18 mouse cellular contexts compared by ENCODE assay signal in genomic region chr9:121740490-121740889, GRCm38 (mm10). TPM values are rescaled to one million over a fixed set of nuclear protein-coding genes. Genes with fewer than 3 reads are reported as not detected.
"Had no signal": no experiment of that assay in that cellular context is flagged by ENCODE, and none has a peak within 500 bp of the region (broad histone marks: within the 10 kb centered on the region; RNA-seq: fewer than 3 reads in every experiment).

No protein-coding gene starts in this region.

- H3K27me3 ChIP-seq: neural tube, embryonic 15.5 days; stomach, embryonic 15.5 days had no signal

- H3K9me3 ChIP-seq: neural tube, embryonic 15.5 days; stomach, embryonic 15.5 days had no signal

- DNase-seq: retina, postnatal 1 day; right cerebral cortex, adult 18-20 months; right cerebral cortex, postnatal 14 days; right cerebral cortex, postnatal 25 days; right cerebral cortex, postnatal 4 days; spleen, adult 18-20 months; thymus, adult 18-20 months; thymus, adult 2 months; thymus, postnatal 14 days; thymus, postnatal 25 days; thymus, postnatal 36 days; thymus, postnatal 4 days had no signal

- H3K4me3 ChIP-seq: neural tube, embryonic 15.5 days; stomach, embryonic 15.5 days had no signal

- H3K9ac ChIP-seq: neural tube, embryonic 15.5 days; stomach, embryonic 15.5 days had no signal

- H3K27ac ChIP-seq: neural tube, embryonic 15.5 days; stomach, embryonic 15.5 days; stomach, postnatal 0 days had no signal

- H3K4me2 ChIP-seq: neural tube, embryonic 15.5 days; stomach, embryonic 15.5 days had no signal

- H3K4me1 ChIP-seq: neural tube, embryonic 15.5 days; stomach, embryonic 15.5 days had no signal

RNA-seq across cellular contexts. Expression of gene Zfp651, which starts 18.6 kb away (rescaled TPM):
- total RNA-seq: neutrophil, adult 5-6 weeks had no signal

RNA-seq across cellular contexts. Expression of gene Klhl40, which starts 36.9 kb away (rescaled TPM):
- total RNA-seq: neutrophil, adult 5-6 weeks had no signal
- polyA plus RNA-seq: small intestine, adult 2 months; spleen, adult 2 months had no signal
